Mouse (Mus musculus): ENCODE results near the gene Banp. TPM values are rescaled to one million over a fixed set of nuclear protein-coding genes. Genes with fewer than 3 reads are reported as not detected.

Banp gene
- total and polyA plus RNA-seq, 3 experiments = 14.9 to 34.2 (median 25.7) TPM

- dilution Hi-C loops (cut with MboI; ENCODE audit: extremely low pct_ligation_motif_present, extremely low pct_unique_long_range_greater_than_20kb, low sequenced_read_pairs) = no loop called here
- Histone ChIP-seq H3K27ac (ENCODE audit: insufficient read depth, low read depth) (no peak overlapping the region), H3K27me3 (replicated peaks) (peaks cover 53% of the 10 kb centered on the region), H3K79me2 (replicated peaks; ENCODE audit: control insufficient read depth, extremely low read depth, insufficient read depth, poor library complexity, severe bottlenecking) (no peaks in the 10 kb centered on the region), H3K4me2 (ENCODE audit: insufficient read depth, low read depth, poor library complexity, severe bottlenecking) (no peak overlapping the region), H3K4me1 (ENCODE audit: control insufficient read depth in 1 of 2, insufficient read depth in 2 of 2) (peaks cover 16 to 25% of the 10 kb centered on the region in 2 experiments), H3K9ac (ENCODE audit: insufficient read depth, low read depth) (no peak overlapping the region), H3K36me3 (replicated peaks in 1 of 2; ENCODE audit: control insufficient read depth in 1 of 2, insufficient read depth in 1 of 2, low read length in 1 of 2) (no peaks in the 10 kb centered on the region), H3K9me3 (replicated peaks; ENCODE audit: low read length) (no peaks in the 10 kb centered on the region), H3K4me3 (replicated peaks in 1 of 3; ENCODE audit: low read depth in 2 of 3, low read length in 2 of 3, poor library complexity in 1 of 3) (no peak overlapping the region)
- TF ChIP-seq ELF1 (IDR thresholded peaks at IDR 0.05; ENCODE audit: low read depth, low read length) (no peak), ZMIZ1 (IDR thresholded peaks at IDR 0.05; ENCODE audit: low read depth, low read length) (no peak), BHLHE40 (IDR thresholded peaks at IDR 0.05; ENCODE audit: low read depth, low read length) (no peak), PAX5 (IDR thresholded peaks at IDR 0.05; ENCODE audit: low read length) (no peak), JUN (IDR thresholded peaks at IDR 0.05; ENCODE audit: insufficient read depth, low read depth, low read length) (no peak), MAZ (IDR thresholded peaks at IDR 0.05; ENCODE audit: low read depth, low read length) (no peak), ETS1 (conservative IDR thresholded peaks at IDR 0.05; ENCODE audit: low read depth, low read length) (no peak), POLR2A (IDR thresholded peaks at IDR 0.05; ENCODE audit: low read depth, low read length) (no peak), RCOR1 (conservative IDR thresholded peaks at IDR 0.05; ENCODE audit: low read depth, low read length) (no peak)
- in situ Hi-C loops (cut with MboI; ENCODE audit: low pct_ligation_motif_present, low pct_unique_long_range_greater_than_20kb, low sequenced_read_pairs) = no loop called here
- DNase-seq (ENCODE audit: extremely low read depth) = no peak
Observed at GRCm38 (mm10) chr8:122055321-122055720, 105.8 kb downstream of the Banp start.

GRCm38 (mm10) chr8:122056113-122056512 lies 106.6 kb downstream of the Banp start:
- Histone ChIP-seq H3K36me3 (replicated peaks in 1 of 2; ENCODE audit: control insufficient read depth in 1 of 2, insufficient read depth in 1 of 2, low read length in 1 of 2) (no peaks in the 10 kb centered on the region), H3K4me3 (replicated peaks in 1 of 3; ENCODE audit: low read depth in 2 of 3, low read length in 2 of 3, poor library complexity in 1 of 3) (no peak overlapping the region), H3K4me2 (ENCODE audit: insufficient read depth, low read depth, poor library complexity, severe bottlenecking) (no peak overlapping the region), H3K79me2 (replicated peaks; ENCODE audit: control insufficient read depth, extremely low read depth, insufficient read depth, poor library complexity, severe bottlenecking) (no peaks in the 10 kb centered on the region), H3K4me1 (ENCODE audit: control insufficient read depth in 1 of 2, insufficient read depth in 2 of 2) (peaks cover 16 to 25% of the 10 kb centered on the region in 2 experiments), H3K9ac (ENCODE audit: insufficient read depth, low read depth) (no peak overlapping the region), H3K9me3 (replicated peaks; ENCODE audit: low read length) (no peaks in the 10 kb centered on the region), H3K27me3 (replicated peaks) (peaks cover 46% of the 10 kb centered on the region), H3K27ac (ENCODE audit: insufficient read depth, low read depth) (no peak overlapping the region)
- in situ Hi-C loops (cut with MboI; ENCODE audit: low pct_ligation_motif_present, low pct_unique_long_range_greater_than_20kb, low sequenced_read_pairs) = no loop called here
- TF ChIP-seq TCF12 (IDR thresholded peaks at IDR 0.05; ENCODE audit: low read depth, low read length) (no peak), ETS1 (conservative IDR thresholded peaks at IDR 0.05; ENCODE audit: low read depth, low read length) (no peak), ZMIZ1 (IDR thresholded peaks at IDR 0.05; ENCODE audit: low read depth, low read length) (no peak), E2F4 (IDR thresholded peaks at IDR 0.05; ENCODE audit: insufficient replicate concordance, low read depth, low read length) (no peak), ELF1 (IDR thresholded peaks at IDR 0.05; ENCODE audit: low read depth, low read length) (peak; percentile 43; the same call in 1 of the 2 replicates), BHLHE40 (IDR thresholded peaks at IDR 0.05; ENCODE audit: low read depth, low read length) (peak; percentile 41; the same call in 1 of the 2 replicates), CTCF (conservative IDR thresholded peaks at IDR 0.05 in 1 of 2, IDR thresholded peaks at IDR 0.05 in 1 of 2; ENCODE audit: low read depth in 2 of 2, low read length in 2 of 2) (no peak; a peak in 1 of 4 replicates), JUN (IDR thresholded peaks at IDR 0.05; ENCODE audit: insufficient read depth, low read depth, low read length) (peak; percentile 55), MYC (IDR thresholded peaks at IDR 0.05; ENCODE audit: low read depth, low read length) (no peak), EP300 (IDR thresholded peaks at IDR 0.05; ENCODE audit: low read length) (no peak), MAX (IDR thresholded peaks at IDR 0.05; ENCODE audit: low read length) (no peak), SIN3A (IDR thresholded peaks at IDR 0.05; ENCODE audit: low read length) (no peak)
- peak; percentile 26 for DNase-seq (ENCODE audit: extremely low read depth)
- dilution Hi-C loops (cut with MboI; ENCODE audit: extremely low pct_ligation_motif_present, extremely low pct_unique_long_range_greater_than_20kb, low sequenced_read_pairs) = no loop called here
